Mouse (Mus musculus): ENCODE measurements around the gene Hoxb3.

The Hoxb3 gene

DNA sequence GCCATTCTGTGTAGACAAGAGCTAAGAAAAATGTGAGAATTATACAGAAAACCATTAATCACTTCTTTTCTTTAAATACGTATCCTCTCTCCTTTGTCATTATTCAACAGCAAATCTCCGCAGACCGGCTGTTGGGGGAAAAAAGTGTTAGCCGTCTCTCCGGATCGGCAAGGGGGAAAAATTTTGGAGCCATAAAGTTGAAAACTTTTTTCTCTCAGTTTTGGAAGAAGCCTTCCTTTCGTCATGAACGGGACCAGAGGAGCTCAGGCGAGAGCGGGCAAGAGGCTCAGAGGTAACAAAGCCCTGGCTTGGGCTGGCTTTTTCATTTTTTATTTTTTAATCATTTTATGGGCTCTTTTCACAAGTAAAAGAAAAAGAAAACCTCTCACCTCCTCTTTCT, at the start of gene Hoxb3:
Hoxb3 (plus strand) TSS at position 173 of the 400 bp plus-strand sequence.
- no peak for DNase-seq (ENCODE audit: extremely low read depth, low read depth)

DNA sequence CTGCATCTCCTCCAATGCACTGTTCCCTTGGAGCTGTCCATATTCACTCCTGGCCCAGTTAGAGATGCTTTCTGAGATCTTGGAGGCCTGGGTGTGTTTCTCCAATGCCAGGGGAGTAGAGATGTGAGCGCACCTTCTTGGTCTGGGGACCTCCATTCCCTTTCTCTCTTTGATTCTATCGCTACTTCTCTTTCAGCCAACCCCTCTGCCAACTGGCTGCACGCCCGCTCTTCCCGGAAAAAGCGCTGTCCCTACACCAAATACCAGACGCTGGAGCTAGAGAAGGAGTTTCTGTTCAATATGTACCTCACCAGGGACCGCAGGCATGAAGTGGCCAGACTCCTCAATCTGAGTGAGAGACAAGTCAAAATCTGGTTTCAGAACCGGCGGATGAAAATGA, 48.7 kb upstream of the Hoxb3 start:
- DNase-seq (ENCODE audit: extremely low read depth, low read depth) = no peak

- DNase-seq (ENCODE audit: extremely low read depth, low read depth) = no peak
Measured at GRCm38 (mm10) chr11:96275896-96276295, 47.2 kb upstream of the Hoxb3 start.

DNA sequence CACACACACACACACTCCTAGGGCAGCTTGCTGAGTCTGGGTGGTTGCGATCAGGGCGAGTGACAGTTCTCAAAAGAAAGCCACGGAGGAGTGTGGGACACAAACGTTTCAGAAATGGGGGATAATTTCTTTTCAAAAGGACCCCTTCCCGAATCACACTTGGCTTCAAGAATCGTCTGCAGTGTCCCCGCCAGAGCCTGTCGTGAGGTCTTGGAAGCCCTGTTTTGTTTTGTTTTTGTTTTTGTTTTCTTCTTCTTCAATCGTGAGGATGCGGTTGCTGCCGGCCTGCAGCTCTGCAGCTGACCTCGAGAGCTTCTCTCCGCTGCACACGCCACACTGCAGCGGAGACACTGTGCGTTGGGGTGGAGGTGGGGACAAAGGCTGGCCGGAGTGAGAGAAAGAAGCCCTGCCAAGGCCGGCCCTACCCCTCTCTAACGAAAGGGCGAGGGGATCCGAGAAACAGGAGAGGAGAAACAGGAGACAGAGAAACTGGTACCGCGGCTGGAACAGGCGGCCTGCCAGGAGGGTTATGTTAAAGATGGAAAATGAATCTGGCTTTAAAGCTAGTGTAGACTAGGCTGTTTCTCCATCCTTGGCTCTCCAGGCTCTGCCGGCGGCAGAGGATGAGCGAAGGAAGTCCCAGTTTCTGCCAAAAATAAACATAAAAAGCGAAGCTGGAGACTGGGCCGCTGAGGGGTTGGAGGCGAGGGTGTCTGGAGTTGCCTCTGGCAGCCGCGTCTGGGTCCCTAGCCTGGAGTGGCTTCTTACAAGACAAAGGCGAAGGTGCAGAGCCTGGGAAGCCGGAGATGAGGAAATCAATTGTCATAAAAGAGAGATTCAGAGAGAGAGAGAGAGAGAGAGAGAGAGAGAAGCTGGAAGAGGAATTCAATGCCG, 45.7 kb upstream of the Hoxb3 start:
- no peak for DNase-seq (ENCODE audit: extremely low read depth, low read depth)

GRCm38 (mm10) chr11:96278324-96278723, 44.8 kb upstream of the Hoxb3 start:
- no peak for DNase-seq (ENCODE audit: extremely low read depth, low read depth)

GRCm38 (mm10) chr11:96278773-96279172, 44.4 kb upstream of the Hoxb3 start:
- peak; percentile 28 for DNase-seq (ENCODE audit: extremely low read depth, low read depth)

- DNase-seq (ENCODE audit: extremely low read depth, low read depth) = no peak
Measured at GRCm38 (mm10) chr11:96279421-96280233, 43.5 kb upstream of the Hoxb3 start.

DNA sequence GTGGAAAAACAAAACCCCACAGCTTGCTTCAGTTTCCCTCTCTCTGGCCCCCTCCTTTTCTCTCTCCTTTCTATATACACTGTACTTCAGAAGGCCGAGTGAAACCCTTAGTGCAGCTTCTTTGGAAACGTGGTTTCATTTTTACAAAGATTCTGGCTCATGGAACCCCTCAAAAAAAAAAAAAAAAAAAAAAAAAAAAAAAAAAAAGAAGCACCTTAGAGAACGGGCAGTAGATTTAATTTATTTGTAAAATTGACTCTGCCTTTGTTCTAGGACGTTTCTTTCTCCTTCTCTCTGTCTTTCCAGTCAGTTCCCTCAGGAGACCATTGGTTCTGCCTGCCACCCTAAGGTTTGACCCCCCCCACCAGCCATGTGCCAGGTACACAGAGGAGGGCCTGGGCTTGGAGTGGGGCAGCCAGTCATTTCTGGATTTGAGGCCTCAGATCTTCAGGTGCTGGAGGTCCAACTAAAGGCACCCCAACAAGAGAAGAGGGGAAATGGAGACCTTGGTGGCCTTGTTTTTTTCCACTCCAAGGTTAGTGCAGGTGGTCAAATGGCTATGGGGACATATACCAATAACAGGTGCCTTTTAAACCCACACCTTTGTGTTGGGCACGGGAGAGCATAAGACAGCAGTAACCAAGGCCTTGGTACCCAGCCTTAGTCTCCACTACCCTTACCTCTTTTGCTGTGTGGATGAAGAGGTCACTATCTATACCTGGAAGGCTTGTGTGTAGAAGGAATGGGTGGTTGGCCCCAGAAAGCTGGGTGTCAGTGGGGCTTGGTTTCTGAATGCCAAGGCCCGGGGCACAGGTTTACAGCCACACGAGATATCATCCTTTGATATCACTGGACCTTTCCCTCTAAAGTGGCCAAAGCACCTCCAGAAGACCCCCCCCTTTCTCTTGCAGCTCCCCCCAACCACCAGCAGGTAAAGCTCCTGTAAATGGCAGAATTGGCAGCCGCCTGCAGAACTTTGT, 42.4 kb upstream of the Hoxb3 start:
- DNase-seq (ENCODE audit: extremely low read depth, low read depth) = no peak

DNA sequence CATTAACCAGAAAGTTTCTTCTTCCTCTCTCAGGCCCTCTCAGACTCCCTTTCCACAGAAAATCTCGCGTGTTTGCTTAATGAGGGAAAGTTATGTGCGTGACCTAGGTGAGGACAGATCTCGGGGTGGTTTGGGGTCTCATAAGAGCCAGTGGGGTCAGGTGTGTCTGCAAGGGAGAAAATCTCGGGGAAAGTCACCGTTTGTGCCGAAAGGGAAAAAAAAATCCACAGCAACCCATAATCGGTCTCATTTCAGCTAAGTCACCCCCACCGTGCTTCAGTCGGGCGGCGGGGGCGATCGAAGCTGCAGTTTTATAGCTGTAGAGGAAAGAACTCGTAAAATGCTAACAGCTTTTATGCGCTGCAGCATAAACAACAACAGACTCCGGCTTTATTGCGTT, 41.7 kb upstream of the Hoxb3 start:
- no peak for DNase-seq (ENCODE audit: extremely low read depth, low read depth)

DNA sequence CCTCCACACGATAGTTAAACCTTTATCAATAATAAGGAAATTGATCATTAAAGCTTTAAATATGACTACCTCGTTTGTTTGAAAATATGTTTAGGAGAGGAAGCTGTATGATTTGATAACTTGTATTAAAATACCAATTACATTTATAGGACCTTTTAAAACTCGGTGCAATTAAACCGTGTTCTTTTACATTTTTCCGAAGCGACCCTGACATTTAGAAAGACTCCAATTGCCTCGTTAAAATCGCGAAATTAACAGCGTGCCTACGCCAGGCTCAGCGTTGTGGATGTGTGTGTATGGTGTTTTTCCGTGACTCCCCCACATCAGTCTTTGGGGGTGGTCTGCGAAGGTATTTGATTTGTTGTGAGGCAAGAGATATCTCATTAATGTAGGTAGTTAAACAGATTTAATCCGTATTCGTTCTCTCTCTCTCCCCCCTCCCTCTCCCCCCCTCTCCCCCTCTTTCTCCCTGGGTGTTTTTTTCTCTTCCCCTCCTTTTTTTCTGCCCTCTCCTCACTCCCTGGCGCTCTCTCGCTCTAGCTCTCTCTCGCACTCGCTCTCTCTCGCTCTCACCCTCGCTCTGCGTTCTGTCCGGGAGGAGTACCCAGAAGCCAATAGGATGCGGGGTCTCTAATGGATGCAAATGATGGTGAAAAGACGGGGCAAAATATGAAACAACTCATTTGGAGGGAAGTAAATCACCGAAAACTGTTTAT, 41.1 kb upstream of the Hoxb3 start, which contains the start of gene Hoxb8:
Hoxb8 (plus strand) TSS at position 51 of the 716 bp plus-strand sequence.
- no peak for DNase-seq (ENCODE audit: extremely low read depth, low read depth)

DNA sequence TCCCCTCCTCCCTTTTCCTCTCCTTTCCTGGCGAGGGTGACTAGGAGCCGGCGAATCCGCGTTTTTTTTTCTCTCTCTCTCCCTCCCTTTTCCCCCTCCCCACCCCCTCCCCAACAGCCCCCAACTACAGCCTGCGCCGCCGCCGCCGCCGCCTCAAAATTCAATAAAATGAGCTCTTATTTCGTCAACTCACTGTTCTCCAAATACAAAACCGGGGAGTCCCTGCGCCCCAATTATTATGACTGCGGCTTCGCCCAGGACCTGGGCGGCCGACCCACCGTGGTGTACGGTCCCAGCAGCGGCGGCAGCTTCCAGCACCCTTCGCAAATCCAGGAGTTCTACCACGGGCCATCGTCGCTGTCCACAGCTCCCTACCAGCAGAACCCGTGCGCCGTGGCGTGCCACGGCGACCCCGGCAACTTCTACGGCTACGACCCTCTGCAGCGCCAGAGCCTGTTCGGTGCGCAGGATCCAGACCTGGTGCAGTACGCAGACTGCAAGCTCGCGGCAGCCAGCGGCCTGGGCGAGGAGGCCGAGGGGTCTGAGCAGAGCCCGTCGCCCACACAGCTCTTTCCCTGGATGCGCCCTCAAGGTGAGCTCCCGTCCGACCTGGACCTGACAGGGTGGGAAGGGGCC, 40.2 kb upstream of the Hoxb3 start:
- DNase-seq (ENCODE audit: extremely low read depth, low read depth) = no peak

GRCm38 (mm10) chr11:96284041-96284749, 38.9 kb upstream of the Hoxb3 start:
- no peak for DNase-seq (ENCODE audit: extremely low read depth, low read depth)

DNA sequence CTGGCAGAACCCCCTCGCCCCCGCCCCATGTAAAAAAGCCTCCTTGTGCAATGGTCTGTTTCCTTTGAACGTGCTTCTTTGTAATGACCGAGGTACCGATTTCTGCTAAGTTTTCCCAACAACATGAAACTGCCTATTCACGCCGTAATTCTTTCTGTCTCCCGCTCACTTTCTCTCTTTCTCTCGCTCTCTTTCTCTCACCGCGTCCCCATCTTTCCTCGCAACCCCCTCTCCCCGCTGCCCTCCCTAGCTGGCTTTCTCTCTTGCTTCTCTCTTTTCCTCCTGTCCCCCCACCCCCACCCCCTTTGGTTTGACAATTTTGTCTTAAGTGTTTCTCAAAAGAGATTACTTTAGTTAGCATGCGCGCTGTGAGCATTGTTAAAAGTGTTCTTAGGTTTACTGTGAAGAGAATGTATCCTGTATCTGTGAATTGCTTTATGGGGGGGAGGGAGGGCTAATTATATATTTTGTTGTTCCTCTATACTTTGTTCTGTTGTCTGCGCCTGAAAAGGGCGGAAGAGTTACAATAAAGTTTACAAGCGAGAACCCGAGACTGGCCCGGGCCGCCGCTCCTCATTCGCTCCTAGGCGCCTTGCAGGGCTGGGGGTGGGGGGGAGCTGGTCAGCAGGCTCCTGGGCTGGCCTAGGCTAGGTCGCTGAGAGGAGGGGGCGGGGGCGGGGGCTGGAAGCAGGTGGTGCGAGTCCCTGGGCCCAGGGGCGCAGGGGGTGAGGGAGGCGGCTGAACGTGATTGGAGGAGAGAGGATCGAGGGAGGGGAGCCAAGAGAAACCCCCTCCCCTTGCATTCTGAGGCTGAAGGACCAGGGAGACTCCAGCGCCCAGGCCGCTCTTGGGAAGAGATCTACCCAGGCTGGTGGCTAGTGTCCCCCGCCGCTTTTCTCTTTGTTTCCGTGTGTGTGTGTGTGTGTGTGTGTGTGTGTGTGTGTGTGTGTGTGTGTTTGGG, 38.1 kb upstream of the Hoxb3 start:
- DNase-seq (ENCODE audit: extremely low read depth, low read depth) = no peak

GRCm38 (mm10) chr11:96285771-96286738, 37.1 kb upstream of the Hoxb3 start, which contains the start of gene Hoxb7:
Gene Hoxb7 (plus strand): TSS chr11:96286623.
- no peak for DNase-seq (ENCODE audit: extremely low read depth, low read depth)

- no peak for DNase-seq (ENCODE audit: extremely low read depth, low read depth)
Measured at GRCm38 (mm10) chr11:96286739-96287385, 36.3 kb upstream of the Hoxb3 start.

- no peak for DNase-seq (ENCODE audit: extremely low read depth, low read depth)
Measured at GRCm38 (mm10) chr11:96287411-96287810, 35.7 kb upstream of the Hoxb3 start.

Data from MEL-GATA-1-ER (cell line).